Mouse (Mus musculus): ENCODE measurements around the gene Chrne. TPM values are rescaled to one million over a fixed set of nuclear protein-coding genes. Genes with fewer than 3 reads are reported as not detected.

Gene Chrne
- polyA plus RNA-seq, 1 experiment from 2014 or later, result not detected

DNA sequence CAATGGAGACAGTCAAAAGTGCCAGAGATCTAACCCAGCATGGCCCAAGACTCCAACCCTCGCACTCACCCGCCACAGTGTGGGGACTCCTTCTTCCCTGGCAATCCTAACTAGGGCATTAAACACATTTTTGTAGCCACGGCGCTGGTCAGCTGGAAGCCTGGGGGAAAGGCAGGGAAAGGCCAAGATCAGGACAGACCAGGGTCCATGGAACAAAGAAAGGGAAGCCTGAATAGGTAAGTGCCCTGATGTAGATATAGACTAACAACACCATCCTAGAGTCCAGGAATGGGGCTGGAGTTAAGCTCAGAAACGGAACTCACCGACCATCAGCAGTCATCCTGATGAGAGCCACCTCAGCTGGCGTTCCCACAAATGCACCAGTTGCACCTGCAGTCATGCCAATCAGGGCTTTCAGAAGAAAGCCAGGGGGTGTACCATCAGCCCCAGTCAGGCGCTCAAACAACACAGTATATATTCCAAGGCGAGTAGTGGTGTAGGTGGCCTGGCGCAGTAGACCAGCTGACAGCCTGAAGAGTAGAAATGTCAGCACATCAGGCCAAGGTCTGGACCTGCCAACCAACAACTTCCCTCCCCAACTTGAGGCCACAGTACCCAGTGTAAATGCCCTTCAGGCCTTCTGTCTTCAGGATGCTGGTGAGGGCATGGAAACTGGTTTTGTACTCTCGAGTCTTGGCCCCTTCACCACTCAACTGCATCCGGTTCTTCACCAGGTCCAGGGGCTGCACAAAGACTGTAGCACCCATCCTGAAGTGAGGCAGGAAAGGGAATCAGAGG, 26.6 kb upstream of the Chrne start:
- Histone ChIP-seq H3K36me3 (ENCODE audit: control insufficient read depth, insufficient read depth, low read length) (peaks cover 19% of the 10 kb centered on the region), H3K9me3 (ENCODE audit: control insufficient read depth, low read length) (no peaks in the 10 kb centered on the region), H3K27me3 (ENCODE audit: control insufficient read depth, insufficient read depth, low read length) (no peaks in the 10 kb centered on the region), H3K27ac (replicated peaks) (peak overlapping the region; percentile 79), H3K4me1 (replicated peaks; ENCODE audit: control insufficient read depth, insufficient read depth) (peaks cover 3% of the 10 kb centered on the region), H3K4me3 (ENCODE audit: low read depth, low read length) (peak overlapping the region; percentile 54), H3K9ac (ENCODE audit: low read length) (peak overlapping the region; percentile 83), H3K4me2 (replicated peaks; ENCODE audit: low read depth) (peak overlapping the region; percentile 71)
- ATAC-seq (ENCODE audit: low FRiP score, low TSS enrichment), result no peak
- 78% methylated on average over 12 of the region's 12 CpGs for WGBS
- no peak for DNase-seq (ENCODE audit: low spot score)
- TF ChIP-seq CTCF (IDR thresholded peaks at IDR 0.05; ENCODE audit: low read depth) (no peak), EP300 (optimal IDR thresholded peaks at IDR 0.05) (no peak)

- H3K36me3 ChIP-seq (ENCODE audit: control insufficient read depth, insufficient read depth, low read length), result peaks cover 15% of the 10 kb centered on the region
- peaks cover 3% of the 10 kb centered on the region for H3K4me1 ChIP-seq (replicated peaks; ENCODE audit: control insufficient read depth, insufficient read depth)
- no peaks in the 10 kb centered on the region for H3K27me3 ChIP-seq (ENCODE audit: control insufficient read depth, insufficient read depth, low read length)
- H3K4me2 ChIP-seq (replicated peaks; ENCODE audit: low read depth), result no peak overlapping the region
- H3K4me3 ChIP-seq (ENCODE audit: low read depth, low read length), result no peak overlapping the region
- DNase-seq (ENCODE audit: low spot score) (no peak), ATAC-seq (ENCODE audit: low FRiP score, low TSS enrichment) (no peak)
- H3K9me3 ChIP-seq (ENCODE audit: control insufficient read depth, low read length), result no peaks in the 10 kb centered on the region
- no peak overlapping the region for H3K27ac ChIP-seq (replicated peaks)
- no peak for TF ChIP-seq CTCF (IDR thresholded peaks at IDR 0.05; ENCODE audit: low read depth)
- TF ChIP-seq EP300 (optimal IDR thresholded peaks at IDR 0.05), result no peak
- WGBS, result 98% methylated on average over 8 of the region's 8 CpGs
- no peak overlapping the region for H3K9ac ChIP-seq (ENCODE audit: low read length)
Observed at GRCm38 (mm10) chr11:70644564-70645103, 25.6 kb upstream of the Chrne start.

- ATAC-seq (ENCODE audit: low FRiP score, low TSS enrichment), result no peak
- DNase-seq (ENCODE audit: low spot score), result no peak
- 89% methylated on average over 6 of the region's 6 CpGs for WGBS
- Histone ChIP-seq H3K4me1 (replicated peaks; ENCODE audit: control insufficient read depth, insufficient read depth) (peaks cover 3% of the 10 kb centered on the region), H3K4me3 (ENCODE audit: low read depth, low read length) (no peak overlapping the region), H3K36me3 (ENCODE audit: control insufficient read depth, insufficient read depth, low read length) (peaks cover 10% of the 10 kb centered on the region), H3K9me3 (ENCODE audit: control insufficient read depth, low read length) (no peaks in the 10 kb centered on the region), H3K27me3 (ENCODE audit: control insufficient read depth, insufficient read depth, low read length) (no peaks in the 10 kb centered on the region), H3K4me2 (replicated peaks; ENCODE audit: low read depth) (no peak overlapping the region), H3K27ac (replicated peaks) (no peak overlapping the region), H3K9ac (ENCODE audit: low read length) (no peak overlapping the region)
- TF ChIP-seq EP300 (optimal IDR thresholded peaks at IDR 0.05) (no peak), CTCF (IDR thresholded peaks at IDR 0.05; ENCODE audit: low read depth) (no peak)
Observed at GRCm38 (mm10) chr11:70643051-70643450, 24.0 kb upstream of the Chrne start.

DNA sequence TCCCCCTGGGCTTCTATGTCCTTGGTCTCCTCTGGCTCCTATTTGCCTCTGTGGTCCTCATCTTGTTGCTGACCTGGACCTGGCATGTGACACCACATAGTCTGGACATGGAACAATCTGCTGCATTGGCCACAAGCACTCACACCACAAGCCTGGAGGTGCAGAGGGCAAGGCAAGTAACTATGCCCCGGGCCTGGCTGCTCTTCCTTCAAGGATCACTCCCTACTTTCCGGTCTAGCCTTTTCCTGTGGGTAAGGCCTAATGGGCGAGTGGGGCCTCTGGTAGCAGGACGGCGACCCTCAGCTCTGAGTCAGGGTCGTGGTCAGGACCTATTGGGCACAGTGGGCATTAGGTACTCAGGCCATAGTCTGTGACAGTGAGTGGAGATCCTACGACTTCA, 22.2 kb upstream of the Chrne start:
- H3K4me3 ChIP-seq (ENCODE audit: low read depth, low read length), result no peak overlapping the region
- ATAC-seq (ENCODE audit: low FRiP score, low TSS enrichment), result no peak
- no peaks in the 10 kb centered on the region for H3K27me3 ChIP-seq (ENCODE audit: control insufficient read depth, insufficient read depth, low read length)
- TF ChIP-seq EP300 (optimal IDR thresholded peaks at IDR 0.05) (no peak), CTCF (IDR thresholded peaks at IDR 0.05; ENCODE audit: low read depth) (no peak)
- H3K36me3 ChIP-seq (ENCODE audit: control insufficient read depth, insufficient read depth, low read length), result peaks cover 10% of the 10 kb centered on the region
- H3K4me2 ChIP-seq (replicated peaks; ENCODE audit: low read depth), result no peak overlapping the region
- peaks cover 3% of the 10 kb centered on the region for H3K4me1 ChIP-seq (replicated peaks; ENCODE audit: control insufficient read depth, insufficient read depth)
- no peaks in the 10 kb centered on the region for H3K9me3 ChIP-seq (ENCODE audit: control insufficient read depth, low read length)
- DNase-seq (ENCODE audit: low spot score), result no peak
- no peak overlapping the region; the same call in 1 of the 2 replicates for H3K9ac ChIP-seq (ENCODE audit: low read length)
- H3K27ac ChIP-seq (replicated peaks), result no peak overlapping the region
- WGBS, result 86% methylated on average over 7 of the region's 7 CpGs

DNA sequence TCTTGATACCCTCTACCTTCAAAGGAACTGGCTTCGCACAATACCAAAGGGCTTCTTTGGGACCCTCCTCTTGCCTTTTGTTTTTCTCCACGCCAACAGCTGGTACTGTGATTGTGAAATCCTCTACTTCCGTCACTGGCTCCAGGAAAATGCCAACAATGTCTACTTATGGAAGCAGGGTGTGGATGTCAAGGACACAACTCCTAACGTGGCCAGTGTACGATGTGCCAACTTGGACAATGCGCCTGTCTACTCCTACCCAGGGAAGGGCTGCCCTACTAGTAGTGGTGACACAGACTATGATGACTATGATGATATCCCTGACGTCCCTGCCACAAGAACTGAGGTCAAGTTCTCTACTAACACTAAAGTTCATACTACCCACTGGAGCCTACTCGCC, 21.0 kb upstream of the Chrne start:
- 73% methylated on average over 8 of the region's 8 CpGs for WGBS
- H3K9me3 ChIP-seq (ENCODE audit: control insufficient read depth, low read length), result no peaks in the 10 kb centered on the region

DNA sequence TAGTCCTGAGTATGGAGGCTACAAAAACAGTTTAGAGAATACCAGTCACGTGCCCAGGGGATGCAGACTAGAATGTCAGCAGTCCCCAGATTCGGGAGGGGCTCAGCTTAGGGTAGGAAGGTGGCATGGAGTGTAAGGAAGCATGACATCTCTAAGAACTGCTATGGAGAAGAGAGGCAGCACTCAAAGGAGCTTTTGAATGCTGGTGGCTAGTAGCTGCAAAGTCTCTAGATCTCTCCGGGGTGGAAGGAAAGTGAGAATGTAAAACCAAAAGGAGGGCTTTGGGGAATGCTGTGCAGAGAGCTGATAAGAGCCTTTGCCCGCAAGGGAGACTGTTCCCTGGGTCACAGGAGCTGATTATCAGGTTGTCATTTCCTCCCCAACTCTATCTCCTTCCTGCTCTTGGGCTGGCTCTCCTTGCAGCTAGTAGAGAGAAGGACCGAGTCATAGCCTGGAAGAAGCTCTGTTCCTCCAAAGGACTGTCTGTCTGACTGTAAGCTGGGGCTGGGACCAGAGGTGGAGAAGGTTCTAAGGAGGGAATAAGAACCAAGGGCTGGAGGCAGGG, 19.8 kb upstream of the Chrne start, which contains the start of gene Gp1ba:
Gp1ba (plus strand) TSS at position 409 of the 565 bp plus-strand sequence.
- WGBS, result 29% methylated on average over 5 of the region's 5 CpGs
- Histone ChIP-seq H3K4me2 (replicated peaks; ENCODE audit: low read depth) (no peak within 1 kb of the TSS), H3K27me3 (ENCODE audit: control insufficient read depth, insufficient read depth, low read length) (no peaks in the 10 kb centered on the region), H3K9me3 (ENCODE audit: control insufficient read depth, low read length) (no peaks in the 10 kb centered on the region), H3K27ac (replicated peaks) (no peak within 1 kb of the TSS), H3K4me3 (ENCODE audit: low read depth, low read length) (no peak within 1 kb of the TSS), H3K36me3 (ENCODE audit: control insufficient read depth, insufficient read depth, low read length) (no peaks in the 10 kb centered on the region), H3K9ac (ENCODE audit: low read length) (no peak within 1 kb of the TSS), H3K4me1 (replicated peaks; ENCODE audit: control insufficient read depth, insufficient read depth) (no peaks in the 10 kb centered on the region)
- DNase-seq (ENCODE audit: low spot score) (peak; percentile 15), ATAC-seq (ENCODE audit: low FRiP score, low TSS enrichment) (no peak)
- TF ChIP-seq EP300 (optimal IDR thresholded peaks at IDR 0.05) (no peak), CTCF (IDR thresholded peaks at IDR 0.05; ENCODE audit: low read depth) (no peak)

More for the DNA sequence above, 21.0 kb upstream of the Chrne start:
- Histone ChIP-seq H3K36me3 (ENCODE audit: control insufficient read depth, insufficient read depth, low read length) (peaks cover 7% of the 10 kb centered on the region), H3K4me3 (ENCODE audit: low read depth, low read length) (no peak overlapping the region), H3K27me3 (ENCODE audit: control insufficient read depth, insufficient read depth, low read length) (no peaks in the 10 kb centered on the region), H3K9ac (ENCODE audit: low read length) (no peak overlapping the region), H3K4me2 (replicated peaks; ENCODE audit: low read depth) (no peak overlapping the region), H3K27ac (replicated peaks) (no peak overlapping the region), H3K4me1 (replicated peaks; ENCODE audit: control insufficient read depth, insufficient read depth) (no peaks in the 10 kb centered on the region)
- ATAC-seq (ENCODE audit: low FRiP score, low TSS enrichment), result no peak
- DNase-seq (ENCODE audit: low spot score), result no peak
- no peak for TF ChIP-seq EP300 (optimal IDR thresholded peaks at IDR 0.05)

Data from stomach, postnatal 0 days (tissue).